Mouse (Mus musculus): Measurements from ENCODE around the gene Psmd9.
A peak's percentile ranks its signal among the peaks of the same experiment; 100 is the strongest.

The Psmd9 gene

GRCm38 (mm10) chr5:123239501-123239900 is 70.3 kb downstream of the Psmd9 start:
- no peak for DNase-seq (ENCODE audit: low spot score in 2 of 2)

DNA sequence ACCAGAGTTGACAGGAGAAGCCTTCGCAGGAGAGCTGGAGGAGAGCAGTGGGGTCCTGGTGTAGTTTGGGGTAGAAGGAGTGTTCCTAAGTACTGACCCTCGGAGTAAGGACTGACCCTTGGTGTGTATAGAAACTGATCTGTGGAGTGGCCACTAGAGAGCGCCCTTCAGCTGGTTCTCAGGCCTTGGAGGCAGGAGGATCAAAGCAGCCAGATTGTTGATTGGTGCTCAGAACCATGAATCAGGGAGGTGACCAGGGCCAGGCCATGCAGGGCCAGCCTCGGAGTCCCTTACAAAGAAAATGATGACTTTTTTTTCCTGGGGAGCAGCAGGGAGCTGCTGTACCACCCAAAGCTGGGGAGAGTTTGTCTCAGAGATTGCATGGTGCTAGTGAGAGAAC is 76.3 kb downstream of the Psmd9 start:
- peak in 1 of 2 experiments; percentile 80 for DNase-seq (ENCODE audit: low spot score in 2 of 2)

DNA sequence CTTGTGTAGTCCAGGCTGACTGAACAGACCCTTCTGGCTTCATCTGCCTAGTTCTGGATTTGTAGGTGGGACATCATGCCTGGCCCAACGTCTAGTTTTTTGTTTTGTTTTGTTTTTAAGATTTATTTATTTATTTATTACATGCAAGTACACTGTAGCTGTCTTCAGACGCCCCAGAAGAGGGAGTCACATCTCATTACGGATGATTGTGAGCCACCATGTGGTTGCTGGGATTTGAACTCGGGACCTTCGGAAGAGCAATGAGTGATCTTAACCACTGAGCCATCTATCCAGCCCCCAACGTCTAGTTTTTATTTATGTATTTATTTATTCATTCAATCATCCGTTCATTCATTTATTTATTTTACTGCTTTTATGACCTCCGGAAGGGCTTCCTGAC is 82.2 kb downstream of the Psmd9 start:
- no peak for DNase-seq (ENCODE audit: low spot score in 2 of 2)

GRCm38 (mm10) chr5:123251834-123252233 is 82.6 kb downstream of the Psmd9 start, which contains the start of gene Wdr66:
TSS of gene Wdr66 (plus strand) at chr5:123252102.
- DNase-seq (ENCODE audit: low spot score in 2 of 2): peak; percentile 61 to 77

DNA sequence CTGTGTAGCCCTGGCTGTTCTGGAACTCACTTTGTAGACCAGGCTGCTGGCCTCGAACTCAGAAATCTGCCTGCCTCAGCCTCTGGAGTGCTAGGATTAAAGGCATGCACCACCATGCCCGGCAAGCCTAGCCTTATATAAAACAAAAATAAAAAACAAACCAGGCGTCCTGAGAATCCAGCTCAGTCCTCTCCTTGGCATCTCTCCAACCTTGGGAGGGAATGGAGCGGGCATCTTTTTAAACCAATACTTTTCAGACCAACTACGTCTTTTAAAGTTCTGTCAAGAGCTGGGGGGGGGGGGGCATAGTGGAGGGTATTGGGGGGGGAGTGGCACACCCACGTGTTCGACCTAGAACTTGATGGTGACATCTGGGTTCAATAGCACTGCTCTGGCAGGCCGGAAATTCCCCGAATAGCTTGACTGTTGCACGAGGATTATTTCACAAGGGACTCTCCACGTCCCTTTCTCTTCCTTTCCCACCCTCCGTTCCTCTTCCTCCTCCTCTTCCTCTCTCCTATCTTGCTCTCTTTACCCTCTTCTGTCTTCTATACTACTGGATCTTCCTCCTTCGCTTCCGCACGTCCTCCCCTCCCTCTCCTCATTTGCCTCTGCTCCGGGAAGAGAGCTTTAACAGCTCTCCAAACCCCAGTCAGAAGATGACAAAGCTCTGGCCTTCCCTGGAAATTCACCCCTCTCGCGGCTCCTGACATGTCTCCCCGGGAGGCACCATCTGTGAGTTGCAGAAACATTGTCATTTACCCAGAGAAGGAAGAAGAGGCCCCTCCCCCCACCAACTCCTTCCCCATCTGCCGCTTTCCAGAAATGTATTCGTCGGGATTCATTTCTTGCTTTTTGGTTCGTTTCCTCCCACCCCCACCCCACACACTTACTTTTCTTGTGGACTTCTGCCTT is 87.9 kb downstream of the Psmd9 start:
- no peak for DNase-seq (ENCODE audit: low spot score in 2 of 2)

GRCm38 (mm10) chr5:123258990-123259389 is 89.8 kb downstream of the Psmd9 start:
- DNase-seq (ENCODE audit: low spot score in 2 of 2): peak; percentile 74 to 91

DNA sequence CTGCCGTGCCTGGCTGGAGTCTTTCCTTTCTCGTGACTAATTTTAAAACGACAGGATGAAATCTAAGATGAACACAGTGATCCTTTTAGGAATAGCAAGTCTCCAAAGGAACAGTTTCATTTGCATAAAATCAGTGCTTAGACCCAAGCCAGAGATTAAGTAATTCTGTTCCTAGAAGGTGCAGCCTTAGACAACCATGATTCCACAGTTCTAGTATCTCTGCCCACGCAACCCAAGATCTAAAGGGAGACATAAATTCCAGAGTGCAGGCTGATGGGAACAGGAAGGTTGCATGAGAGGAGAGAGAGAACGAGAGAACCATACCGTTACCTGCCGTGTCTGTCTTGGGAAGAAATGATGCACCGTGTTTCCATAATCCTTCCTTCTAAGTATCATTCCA is 91.5 kb downstream of the Psmd9 start:
- DNase-seq (ENCODE audit: low spot score in 2 of 2): no peak

- DNase-seq (ENCODE audit: low spot score in 2 of 2): no peak
Measured at GRCm38 (mm10) chr5:123266909-123267308, 97.7 kb downstream of the Psmd9 start.

DNA sequence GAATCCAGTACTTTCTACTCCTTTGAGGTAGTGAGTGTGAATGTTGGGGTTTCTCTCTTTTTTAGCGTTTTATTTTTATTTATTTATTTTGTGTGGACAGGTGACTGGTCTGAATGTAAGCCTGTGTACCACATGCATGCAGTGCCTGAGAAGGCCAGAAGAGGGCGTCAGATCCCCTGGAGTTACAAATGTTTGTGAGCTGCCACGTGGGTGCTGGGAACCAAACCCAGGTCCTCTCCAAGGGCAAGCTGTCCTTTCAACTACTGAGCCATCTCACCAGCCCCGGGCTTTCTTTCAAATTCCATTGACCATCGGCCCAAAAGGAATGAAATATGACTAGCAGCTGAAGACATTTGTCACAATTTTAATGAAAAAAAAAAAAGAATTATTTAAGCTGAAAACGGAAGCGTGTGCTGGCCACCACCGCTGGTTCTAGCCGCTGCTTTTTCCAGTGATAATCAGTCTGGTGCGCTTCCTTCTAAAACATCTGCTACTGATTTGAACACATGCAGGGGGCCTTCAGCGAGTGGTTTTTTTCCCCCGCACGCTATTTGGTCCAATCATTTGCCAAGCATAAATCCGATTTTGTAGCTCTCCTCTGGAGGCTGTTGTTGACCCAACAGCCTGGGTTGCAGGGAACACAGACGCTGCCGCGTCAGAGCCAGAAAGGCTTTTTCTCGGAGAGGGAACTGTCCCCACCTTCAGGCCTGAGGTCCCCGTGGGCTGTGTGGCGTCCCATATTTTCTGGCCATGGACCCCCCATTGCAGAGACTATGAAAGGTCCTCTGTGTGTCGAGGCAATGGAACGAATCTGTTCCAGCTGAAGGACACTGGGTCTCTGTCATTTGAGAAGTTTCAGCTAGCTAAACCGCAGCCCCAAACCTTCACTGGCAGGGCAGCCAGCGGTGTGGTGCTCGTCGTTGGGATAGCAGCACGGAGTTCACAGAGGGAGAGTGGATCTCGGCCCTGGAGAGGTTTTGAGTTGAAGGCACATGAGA is 99.6 kb downstream of the Psmd9 start:
- DNase-seq (ENCODE audit: low spot score in 2 of 2): no peak

DNA sequence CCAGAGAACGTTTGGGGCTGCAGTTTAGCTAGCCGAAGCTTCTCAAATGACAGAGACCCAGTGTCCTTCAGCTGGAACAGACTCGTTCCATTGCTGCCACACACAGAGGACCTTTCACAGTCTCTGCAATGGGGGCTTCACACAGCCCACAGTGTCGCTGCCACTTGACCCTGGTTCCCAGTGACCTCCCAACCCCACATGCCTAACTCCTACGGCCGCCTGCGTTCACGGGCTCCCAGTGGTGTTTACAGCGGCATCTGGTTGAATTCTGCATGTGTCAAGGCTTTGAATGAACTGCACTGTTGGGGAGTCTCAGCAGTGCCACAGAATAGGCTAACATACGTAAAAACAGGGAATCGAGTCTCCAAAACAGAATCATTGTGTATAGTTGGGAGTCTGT is 101.7 kb downstream of the Psmd9 start:
- no peak for DNase-seq (ENCODE audit: low spot score in 2 of 2)

DNA sequence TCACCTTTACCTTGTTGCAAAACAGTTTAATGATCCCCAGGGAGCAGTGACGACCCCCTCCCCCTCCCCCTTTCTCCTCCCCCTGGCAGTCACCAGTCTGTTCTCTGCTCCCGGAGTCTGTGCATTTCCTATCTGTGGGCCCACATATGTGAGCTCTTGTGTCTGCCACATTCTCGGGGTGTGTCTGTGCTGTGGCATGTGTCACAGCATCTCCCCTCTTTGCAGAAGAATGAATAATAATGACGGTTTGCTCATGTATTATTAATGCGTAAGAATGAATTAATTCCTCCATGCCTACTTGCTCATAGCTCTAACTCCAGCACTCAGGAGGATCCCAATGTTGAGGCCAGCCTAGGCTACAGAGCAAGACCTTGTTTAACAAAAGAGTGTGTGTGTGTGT is 103.7 kb downstream of the Psmd9 start:
- no peak for DNase-seq (ENCODE audit: low spot score in 2 of 2)

DNA sequence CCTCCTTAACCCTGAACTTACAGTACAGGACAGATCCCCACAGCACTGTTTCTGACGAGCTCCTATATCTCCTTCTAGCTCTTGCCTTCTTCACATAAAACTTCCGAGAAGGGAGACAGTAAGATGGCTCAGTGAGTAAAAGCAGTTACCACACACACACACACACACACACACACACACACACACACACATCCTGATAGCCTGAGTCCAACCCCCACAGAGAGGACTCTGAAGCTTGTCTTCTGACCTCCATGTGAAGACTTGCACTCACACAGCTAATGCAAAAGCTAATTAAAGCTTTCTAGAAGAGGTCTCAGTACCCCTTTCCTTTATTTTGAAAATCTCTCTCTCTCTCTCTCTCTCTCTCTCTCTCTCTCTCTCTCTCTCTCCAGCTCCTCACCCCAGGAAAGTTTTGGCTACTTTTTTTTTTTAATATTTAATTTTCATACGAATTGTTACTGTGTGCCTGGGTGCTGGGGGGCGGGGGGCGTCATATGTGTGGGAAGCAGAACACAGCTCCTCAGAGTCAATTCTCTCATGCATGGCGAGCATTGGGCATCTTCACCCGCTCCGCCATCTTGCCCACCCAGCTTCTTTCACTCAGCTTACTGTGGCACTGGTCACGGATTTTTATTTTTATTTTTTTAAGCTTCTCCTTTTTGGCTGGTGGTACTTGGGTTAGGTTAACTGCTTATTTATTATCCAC is 107.6 kb downstream of the Psmd9 start:
- DNase-seq (ENCODE audit: low spot score in 2 of 2): no peak

GRCm38 (mm10) chr5:123277342-123277701 is 108.1 kb downstream of the Psmd9 start:
- DNase-seq (ENCODE audit: low spot score in 2 of 2): no peak

- no peak for DNase-seq (ENCODE audit: low spot score in 2 of 2)
Measured at GRCm38 (mm10) chr5:123277704-123278103, 108.5 kb downstream of the Psmd9 start.

GRCm38 (mm10) chr5:123279248-123279647 is 110.0 kb downstream of the Psmd9 start:
- DNase-seq (ENCODE audit: low spot score in 2 of 2): no peak

GRCm38 (mm10) chr5:123281336-123282136 is 112.3 kb downstream of the Psmd9 start:
- DNase-seq (ENCODE audit: low spot score in 2 of 2): no peak

- DNase-seq (ENCODE audit: low spot score in 2 of 2): no peak
Measured at GRCm38 (mm10) chr5:123285174-123285573, 116.0 kb downstream of the Psmd9 start.

DNA sequence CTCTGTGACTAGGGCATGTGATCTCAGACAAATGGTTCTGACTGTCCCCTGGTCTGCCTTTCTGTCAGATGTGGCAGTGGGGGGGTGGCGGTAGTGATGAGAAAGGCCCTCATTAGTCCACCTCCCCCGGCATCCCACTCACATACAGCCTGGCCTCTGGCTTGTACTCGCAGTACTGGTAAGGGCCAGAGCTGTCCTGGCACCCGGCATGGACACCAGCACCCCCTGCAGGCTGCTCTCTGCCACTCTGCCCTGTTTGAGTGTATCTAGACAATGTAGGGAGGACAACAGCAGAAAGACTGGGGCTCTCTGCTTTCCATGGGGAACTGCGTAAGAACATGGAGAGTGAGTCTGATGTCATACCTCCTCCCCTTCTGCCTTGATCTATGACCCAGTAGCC is 118.9 kb downstream of the Psmd9 start:
- peak in 1 of 2 experiments; percentile 35 for DNase-seq (ENCODE audit: low spot score in 2 of 2)

DNA sequence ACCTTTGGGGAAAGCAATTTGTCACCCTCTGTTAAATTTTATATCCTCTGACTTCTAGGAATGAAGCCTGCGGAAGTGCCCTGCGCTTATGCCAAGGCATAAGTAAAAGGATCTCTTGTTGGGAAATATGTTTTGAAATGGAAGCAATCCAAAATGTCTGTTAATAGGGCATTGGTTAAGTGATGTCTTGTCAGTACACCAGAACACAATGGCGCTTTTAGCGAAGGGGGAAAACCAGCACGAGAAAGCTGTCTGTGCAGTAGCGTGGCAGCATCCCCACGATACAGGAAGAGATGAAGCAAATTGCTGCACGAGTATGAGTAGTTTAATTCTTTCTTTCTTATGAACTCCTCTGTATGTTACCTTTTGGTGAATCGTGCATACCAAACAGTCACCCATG is 125.4 kb downstream of the Psmd9 start:
- no peak for DNase-seq (ENCODE audit: low spot score in 2 of 2)

GRCm38 (mm10) chr5:123296224-123296806 is 127.1 kb downstream of the Psmd9 start:
- peak; percentile 42 to 72 for DNase-seq (ENCODE audit: low spot score in 2 of 2)
